Mouse (Mus musculus): ENCODE measurements around the gene Elmo1.

GRCm38 (mm10) chr13:20212665-20213064 is 122.3 kb downstream of the Elmo1 start:
- TF ChIP-seq POLR2A (IDR thresholded peaks at IDR 0.05; ENCODE audit: extremely low read depth, insufficient read depth, low read length): no peak
- TF ChIP-seq CTCF (IDR thresholded peaks at IDR 0.05; ENCODE audit: low read depth, low read length): no peak

Measured in liver, adult 2 months (tissue).